Mouse (Mus musculus): ENCODE results near the gene Pogk. TPM values are rescaled to one million over a fixed set of nuclear protein-coding genes. Genes with fewer than 3 reads are reported as not detected.

The Pogk gene
- polyA plus RNA-seq, 1 experiment from 2014 or later: 2.7 TPM

DNA sequence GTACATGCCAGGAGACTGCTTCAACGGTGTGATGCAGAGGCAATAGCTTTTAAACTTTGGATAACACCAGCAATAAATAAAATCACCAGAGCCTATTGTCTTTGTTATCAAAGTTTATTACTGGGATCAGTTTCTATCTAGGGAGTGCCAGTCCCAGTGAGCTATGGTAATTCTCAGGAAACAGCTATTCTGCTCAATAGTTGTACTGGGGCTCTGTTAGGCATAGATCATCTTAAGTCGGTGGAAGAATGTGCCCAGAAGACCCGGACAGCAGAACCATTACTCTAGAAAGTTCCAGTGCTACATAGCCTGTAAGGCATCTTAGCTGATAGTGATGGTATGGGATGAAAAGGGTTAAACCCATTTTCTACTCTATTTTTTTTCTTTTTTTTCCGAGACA is 14.9 kb downstream of the Pogk start:
- H3K36me3 ChIP-seq (ENCODE audit: control insufficient read depth, insufficient read depth): peaks cover 79% of the 10 kb centered on the region
- no peaks in the 10 kb centered on the region for H3K27me3 ChIP-seq (replicated peaks; ENCODE audit: control insufficient read depth, insufficient read depth, low read length)
- 35% methylated on average over 4 of the region's 4 CpGs for WGBS
- no peak for ATAC-seq
- H3K27ac ChIP-seq (ENCODE audit: low read depth, low read length): no peak overlapping the region
- no peaks in the 10 kb centered on the region for H3K4me1 ChIP-seq (replicated peaks; ENCODE audit: control insufficient read depth, insufficient read depth, low read length)
- no peaks in the 10 kb centered on the region for H3K9me3 ChIP-seq (ENCODE audit: control insufficient read depth)
- no peak overlapping the region for H3K9ac ChIP-seq (ENCODE audit: low read depth, low read length)
- no peak overlapping the region for H3K4me3 ChIP-seq (ENCODE audit: low read depth, low read length)
- H3K4me2 ChIP-seq (replicated peaks; ENCODE audit: low read depth): no peak overlapping the region
- TF ChIP-seq CTCF (IDR thresholded peaks at IDR 0.05; ENCODE audit: low read depth): no peak

DNA sequence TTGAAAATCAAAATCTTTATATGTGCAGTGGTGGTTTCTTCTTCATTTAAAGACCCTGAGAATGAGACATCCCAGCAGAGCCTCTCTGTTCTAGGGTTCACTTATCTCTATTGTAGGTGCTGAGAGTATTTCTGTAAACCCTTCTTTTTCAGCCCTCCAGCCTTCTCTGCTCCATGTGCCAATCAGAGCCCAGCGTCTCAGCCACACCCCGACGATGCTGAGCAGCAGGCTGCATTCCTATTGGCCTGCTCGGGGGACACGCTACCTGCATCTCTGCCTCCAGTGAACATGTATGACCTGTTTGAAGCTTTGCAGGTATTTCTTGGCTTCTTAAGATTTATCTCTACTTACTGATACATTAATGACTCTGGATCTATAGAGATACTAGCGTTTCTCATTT is 18.0 kb downstream of the Pogk start:
- H3K9me3 ChIP-seq (ENCODE audit: control insufficient read depth): no peaks in the 10 kb centered on the region
- H3K27ac ChIP-seq (ENCODE audit: low read depth, low read length): no peak overlapping the region
- 93% methylated on average over 6 of the region's 6 CpGs for WGBS
- H3K27me3 ChIP-seq (replicated peaks; ENCODE audit: control insufficient read depth, insufficient read depth, low read length): no peaks in the 10 kb centered on the region
- no peak overlapping the region for H3K9ac ChIP-seq (ENCODE audit: low read depth, low read length)
- no peaks in the 10 kb centered on the region for H3K4me1 ChIP-seq (replicated peaks; ENCODE audit: control insufficient read depth, insufficient read depth, low read length)
- TF ChIP-seq CTCF (IDR thresholded peaks at IDR 0.05; ENCODE audit: low read depth): no peak
- H3K4me2 ChIP-seq (replicated peaks; ENCODE audit: low read depth): no peak overlapping the region
- ATAC-seq: no peak
- peaks cover 71% of the 10 kb centered on the region for H3K36me3 ChIP-seq (ENCODE audit: control insufficient read depth, insufficient read depth)
- no peak overlapping the region for H3K4me3 ChIP-seq (ENCODE audit: low read depth, low read length)

- TF ChIP-seq CTCF (IDR thresholded peaks at IDR 0.05; ENCODE audit: low read depth): no peak
- Histone ChIP-seq H3K9me3 (ENCODE audit: control insufficient read depth) (no peaks in the 10 kb centered on the region), H3K9ac (ENCODE audit: low read depth, low read length) (no peak overlapping the region), H3K27me3 (replicated peaks; ENCODE audit: control insufficient read depth, insufficient read depth, low read length) (no peaks in the 10 kb centered on the region), H3K4me3 (ENCODE audit: low read depth, low read length) (no peak overlapping the region), H3K4me1 (replicated peaks; ENCODE audit: control insufficient read depth, insufficient read depth, low read length) (no peaks in the 10 kb centered on the region), H3K27ac (ENCODE audit: low read depth, low read length) (no peak overlapping the region), H3K36me3 (ENCODE audit: control insufficient read depth, insufficient read depth) (peaks cover 77% of the 10 kb centered on the region), H3K4me2 (replicated peaks; ENCODE audit: low read depth) (no peak overlapping the region)
- ATAC-seq: no peak
- 94% methylated on average over 16 of the region's 16 CpGs for WGBS
These were observed 20.1 kb downstream of the Pogk start for GRCm38 (mm10) chr1:166389406-166390125.

DNA sequence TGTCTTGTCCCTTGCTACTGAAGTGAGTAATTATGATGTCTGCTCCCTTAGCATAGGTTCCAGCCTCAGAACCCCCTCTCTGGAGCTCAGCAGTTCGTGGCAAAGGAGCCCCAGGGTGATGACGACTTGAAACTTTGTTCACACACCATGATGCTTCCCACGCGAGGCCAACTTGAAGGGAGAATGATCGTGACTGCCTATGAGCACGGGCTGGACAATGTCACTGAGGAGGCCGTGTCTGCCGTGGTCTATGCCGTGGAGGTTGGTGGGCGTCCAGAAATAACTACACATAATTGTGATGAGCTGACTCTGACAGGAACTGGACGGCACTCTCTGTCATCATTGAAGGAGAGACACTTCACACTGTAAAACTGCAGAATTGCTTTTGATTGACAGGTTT is 21.2 kb downstream of the Pogk start:
- Histone ChIP-seq H3K4me1 (replicated peaks; ENCODE audit: control insufficient read depth, insufficient read depth, low read length) (no peaks in the 10 kb centered on the region), H3K4me2 (replicated peaks; ENCODE audit: low read depth) (no peak overlapping the region), H3K4me3 (ENCODE audit: low read depth, low read length) (no peak overlapping the region), H3K27me3 (replicated peaks; ENCODE audit: control insufficient read depth, insufficient read depth, low read length) (no peaks in the 10 kb centered on the region), H3K9ac (ENCODE audit: low read depth, low read length) (no peak overlapping the region), H3K36me3 (ENCODE audit: control insufficient read depth, insufficient read depth) (peaks cover 80% of the 10 kb centered on the region), H3K9me3 (ENCODE audit: control insufficient read depth) (no peaks in the 10 kb centered on the region), H3K27ac (ENCODE audit: low read depth, low read length) (no peak overlapping the region)
- no peak for ATAC-seq
- no peak for TF ChIP-seq CTCF (IDR thresholded peaks at IDR 0.05; ENCODE audit: low read depth)
- 95% methylated on average over 11 of the region's 11 CpGs for WGBS

- Histone ChIP-seq H3K4me2 (replicated peaks; ENCODE audit: low read depth) (no peak overlapping the region), H3K4me3 (ENCODE audit: low read depth, low read length) (no peak overlapping the region), H3K9me3 (ENCODE audit: control insufficient read depth) (no peaks in the 10 kb centered on the region), H3K36me3 (ENCODE audit: control insufficient read depth, insufficient read depth) (peaks cover 56% of the 10 kb centered on the region), H3K4me1 (replicated peaks; ENCODE audit: control insufficient read depth, insufficient read depth, low read length) (0 out of 2 replicates have a peak, but pooled peaks cover 2% of the 10 kb centered on the region), H3K27me3 (replicated peaks; ENCODE audit: control insufficient read depth, insufficient read depth, low read length) (no peaks in the 10 kb centered on the region), H3K9ac (ENCODE audit: low read depth, low read length) (no peak overlapping the region), H3K27ac (ENCODE audit: low read depth, low read length) (no peak overlapping the region)
- 90% methylated on average over 5 of the region's 5 CpGs for WGBS
- ATAC-seq: no peak
- no peak for TF ChIP-seq CTCF (IDR thresholded peaks at IDR 0.05; ENCODE audit: low read depth)
These were observed 24.2 kb downstream of the Pogk start for GRCm38 (mm10) chr1:166385431-166385830.

- no peaks in the 10 kb centered on the region for H3K9me3 ChIP-seq (ENCODE audit: control insufficient read depth)
- no peak overlapping the region for H3K4me2 ChIP-seq (replicated peaks; ENCODE audit: low read depth)
- H3K27ac ChIP-seq (ENCODE audit: low read depth, low read length): no peak overlapping the region
- H3K4me1 ChIP-seq (replicated peaks; ENCODE audit: control insufficient read depth, insufficient read depth, low read length): 0 out of 2 replicates have a peak, but pooled peaks cover 4% of the 10 kb centered on the region
- H3K4me3 ChIP-seq (ENCODE audit: low read depth, low read length): no peak overlapping the region
- H3K9ac ChIP-seq (ENCODE audit: low read depth, low read length): no peak overlapping the region
- WGBS: 90% methylated on average over 10 of the region's 10 CpGs
- no peaks in the 10 kb centered on the region for H3K27me3 ChIP-seq (replicated peaks; ENCODE audit: control insufficient read depth, insufficient read depth, low read length)
- ATAC-seq: no peak
- TF ChIP-seq CTCF (IDR thresholded peaks at IDR 0.05; ENCODE audit: low read depth): no peak
- peaks cover 48% of the 10 kb centered on the region for H3K36me3 ChIP-seq (ENCODE audit: control insufficient read depth, insufficient read depth)
These were observed 25.0 kb downstream of the Pogk start for GRCm38 (mm10) chr1:166384614-166385013.
